ENCODE assay signal across 14 mouse cellular contexts in genomic region chr14:25613942-25614575, GRCm38 (mm10).
DNase-seq lines count a peak whose midpoint lies in the region; ATAC-seq and TF ChIP-seq lines count a peak whose summit lies in the region.
"Had no signal": no experiment of that assay in that cellular context is flagged by ENCODE, and none has a peak within 500 bp of the region (broad histone marks: within the 10 kb centered on the region; RNA-seq: fewer than 3 reads in every experiment).

No protein-coding gene starts in this region.

- H3K9ac ChIP-seq in heart, adult 2 months (ENCODE audit: low read depth, low read length) = no peak overlapping the region
- H3K9ac ChIP-seq in heart, embryonic 12.5 days = no peak overlapping the region; the same call in 1 of the 2 replicates
- no peak overlapping the region for H3K9ac ChIP-seq in stomach, embryonic 14.5 days (replicated peaks; ENCODE audit: low read depth, low read length)
- H3K9ac ChIP-seq in stomach, postnatal 0 days (ENCODE audit: low read length) = no peak overlapping the region
- H3K9ac ChIP-seq in stomach, embryonic 16.5 days (ENCODE audit: low read length) = no peak overlapping the region
- H3K9ac ChIP-seq: liver, embryonic 15.5 days had no signal

- 63% methylated on average over 8 of the region's 8 CpGs for WGBS in heart, adult 2 months
- WGBS in heart, embryonic 12.5 days = 86% methylated on average over 8 of the region's 8 CpGs
- 85% methylated on average over 8 of the region's 8 CpGs for WGBS in stomach, embryonic 14.5 days
- WGBS in stomach, postnatal 0 days = 74% methylated on average over 8 of the region's 8 CpGs
- 79% methylated on average over 8 of the region's 8 CpGs for WGBS in stomach, embryonic 16.5 days

- ATAC-seq in heart, embryonic 12.5 days (ENCODE audit: insufficient number of reproducible peaks, low FRiP score) = no peak
- ATAC-seq in stomach, embryonic 14.5 days (ENCODE audit: insufficient number of reproducible peaks, insufficient read depth, low FRiP score, low read depth) = no peak
- no peak for ATAC-seq in stomach, postnatal 0 days (ENCODE audit: low FRiP score, low TSS enrichment)
- no peak for ATAC-seq in stomach, embryonic 16.5 days (ENCODE audit: insufficient read depth, low FRiP score)
- ATAC-seq: forebrain, embryonic 14.5 days; Patski had no signal

- TF ChIP-seq EP300 in heart, adult 2 months (IDR thresholded peaks at IDR 0.05; ENCODE audit: insufficient read depth, low read depth, low read length) = no peak
- TF ChIP-seq EP300 in stomach, postnatal 0 days (optimal IDR thresholded peaks at IDR 0.05) = no peak

- peaks cover 8% of the 10 kb centered on the region for H3K79me2 ChIP-seq in heart, adult 2 months (replicated peaks; ENCODE audit: control insufficient read depth, insufficient read depth, low read length)

- H3K9me3 ChIP-seq in heart, embryonic 12.5 days (replicated peaks) = no peaks in the 10 kb centered on the region
- H3K9me3 ChIP-seq in stomach, embryonic 14.5 days (ENCODE audit: control insufficient read depth, low read depth, low read length) = no peaks in the 10 kb centered on the region
- H3K9me3 ChIP-seq in stomach, postnatal 0 days (ENCODE audit: control insufficient read depth, low read length) = no peaks in the 10 kb centered on the region
- H3K9me3 ChIP-seq in stomach, embryonic 16.5 days (replicated peaks; ENCODE audit: control insufficient read depth, low read length) = no peaks in the 10 kb centered on the region
- H3K9me3 ChIP-seq: liver, embryonic 15.5 days had no signal

- H3K4me3 ChIP-seq in heart, adult 2 months = no peak overlapping the region
- no peak overlapping the region for H3K4me3 ChIP-seq in heart, embryonic 12.5 days
- H3K4me3 ChIP-seq in left cerebral cortex, adult 2 months = no peak overlapping the region
- H3K4me3 ChIP-seq in stomach, embryonic 14.5 days (ENCODE audit: low read depth, low read length) = no peak overlapping the region
- H3K4me3 ChIP-seq in stomach, postnatal 0 days (ENCODE audit: low read depth, low read length) = no peak overlapping the region
- H3K4me3 ChIP-seq in stomach, embryonic 16.5 days (replicated peaks; ENCODE audit: low read length) = no peak overlapping the region
- H3K4me3 ChIP-seq: liver, embryonic 15.5 days had no signal

- no peak for TF ChIP-seq CTCF in heart, adult 2 months (IDR thresholded peaks at IDR 0.05)
- no peak for TF ChIP-seq CTCF in left cerebral cortex, adult 2 months (IDR thresholded peaks at IDR 0.05)
- no peak for TF ChIP-seq CTCF in stomach, postnatal 0 days (IDR thresholded peaks at IDR 0.05; ENCODE audit: low read depth)

- no peaks in the 10 kb centered on the region; the same call in 1 of the 2 replicates for H3K36me3 ChIP-seq in heart, adult 2 months (ENCODE audit: control insufficient read depth, insufficient read depth, low read length)
- peaks cover 24% of the 10 kb centered on the region for H3K36me3 ChIP-seq in heart, embryonic 12.5 days
- H3K36me3 ChIP-seq in stomach, embryonic 14.5 days (ENCODE audit: control insufficient read depth, insufficient read depth, low read length) = peaks cover 2% of the 10 kb centered on the region; the same call in 1 of the 2 replicates
- peaks cover 4% of the 10 kb centered on the region; the same call in 1 of the 2 replicates for H3K36me3 ChIP-seq in stomach, postnatal 0 days (ENCODE audit: control insufficient read depth, insufficient read depth, low read length)
- no peaks in the 10 kb centered on the region for H3K36me3 ChIP-seq in stomach, embryonic 16.5 days (ENCODE audit: control insufficient read depth, insufficient read depth, low read length)
- H3K36me3 ChIP-seq: liver, embryonic 15.5 days had no signal

- peaks cover 24% of the 10 kb centered on the region for H3K4me1 ChIP-seq in heart, adult 2 months (ENCODE audit: control insufficient read depth, insufficient read depth, low read length)
- H3K4me1 ChIP-seq in heart, embryonic 12.5 days (replicated peaks) = peaks cover 85% of the 10 kb centered on the region
- peaks cover 57% of the 10 kb centered on the region for H3K4me1 ChIP-seq in stomach, embryonic 14.5 days (ENCODE audit: control insufficient read depth, insufficient read depth, low read length)
- H3K4me1 ChIP-seq in stomach, postnatal 0 days (replicated peaks; ENCODE audit: control insufficient read depth, insufficient read depth) = peaks cover 22% of the 10 kb centered on the region
- peaks cover 58% of the 10 kb centered on the region for H3K4me1 ChIP-seq in stomach, embryonic 16.5 days (ENCODE audit: control insufficient read depth, insufficient read depth, low read length)

- intact Hi-C loops in heart, adult 2 months (cut with DNase I) = no loop called here
- intact Hi-C loops in left cerebral cortex, adult 2 months (cut with DNase I) = no loop called here

- no peaks in the 10 kb centered on the region for H3K27me3 ChIP-seq in heart, adult 2 months (ENCODE audit: control insufficient read depth, insufficient read depth, low read length)
- no peaks in the 10 kb centered on the region for H3K27me3 ChIP-seq in heart, embryonic 12.5 days (replicated peaks)
- no peaks in the 10 kb centered on the region for H3K27me3 ChIP-seq in stomach, embryonic 14.5 days (ENCODE audit: control insufficient read depth, insufficient read depth, low read length)
- H3K27me3 ChIP-seq in stomach, postnatal 0 days (ENCODE audit: control insufficient read depth, insufficient read depth, low read length) = no peaks in the 10 kb centered on the region
- no peaks in the 10 kb centered on the region for H3K27me3 ChIP-seq in stomach, embryonic 16.5 days (ENCODE audit: control insufficient read depth, insufficient read depth, low read length)
- H3K27me3 ChIP-seq: Patski had no signal

- no peak overlapping the region for H3K4me2 ChIP-seq in heart, embryonic 12.5 days
- no peak overlapping the region for H3K4me2 ChIP-seq in stomach, embryonic 14.5 days (replicated peaks; ENCODE audit: low read depth, low read length)
- no peak overlapping the region for H3K4me2 ChIP-seq in stomach, postnatal 0 days (replicated peaks; ENCODE audit: low read depth)
- H3K4me2 ChIP-seq in stomach, embryonic 16.5 days (ENCODE audit: low read depth, low read length) = no peak overlapping the region
- H3K4me2 ChIP-seq: liver, embryonic 15.5 days had no signal

- peak overlapping the region; percentile 43 for H3K27ac ChIP-seq in heart, adult 2 months
- H3K27ac ChIP-seq in heart, embryonic 12.5 days (ENCODE audit: poor library complexity, severe bottlenecking) = no peak overlapping the region
- H3K27ac ChIP-seq in left cerebral cortex, adult 2 months = peak overlapping the region; percentile 19; the same call in 1 of the 2 replicates
- H3K27ac ChIP-seq in stomach, embryonic 14.5 days (ENCODE audit: low read length) = peak overlapping the region; percentile 21; the same call in 1 of the 2 replicates
- H3K27ac ChIP-seq in stomach, postnatal 0 days (replicated peaks) = no peak overlapping the region
- H3K27ac ChIP-seq in stomach, embryonic 16.5 days (ENCODE audit: low read length) = peak overlapping the region; percentile 25; the same call in 1 of the 2 replicates
- H3K27ac ChIP-seq: liver, embryonic 15.5 days had no signal

- TF ChIP-seq POLR2A in heart, adult 2 months (IDR thresholded peaks at IDR 0.05; ENCODE audit: insufficient read depth, low read depth, low read length) = no peak

- DNase-seq in heart, adult 2 months = no peak
- DNase-seq in left cerebral cortex, adult 2 months (ENCODE audit: extremely low spot score in 1 of 2, low spot score in 2 of 2) = no peak
- no peak for DNase-seq in left cerebral cortex, adult 9 months (ENCODE audit: low spot score in 2 of 2)
- no peak for DNase-seq in stomach, postnatal 0 days (ENCODE audit: low spot score)
- no peak for DNase-seq in adipocyte (ENCODE audit: low spot score)
- DNase-seq: cerebellum, postnatal 10 days; kidney, adult 18-20 months; right cerebral cortex, adult 18-20 months had no signal

Comparison
In these comparisons a context has a peak if more than half of its experiments do, and no peak if none do; other contexts are left out.
1. H3K27ac ChIP-seq: peak in heart, adult 2 months (single experiment), left cerebral cortex, adult 2 months (single experiment), stomach, embryonic 14.5 days (single experiment) and stomach, embryonic 16.5 days (single experiment); none in heart, embryonic 12.5 days (single experiment) and stomach, postnatal 0 days (single experiment).